Mouse (Mus musculus): Measurements from ENCODE around the gene Slx4ip. TPM values are rescaled to one million over a fixed set of nuclear protein-coding genes. Genes with fewer than 3 reads are reported as not detected.

The Slx4ip gene
- polyA plus RNA-seq, 1 experiment: 10.7 TPM

DNA sequence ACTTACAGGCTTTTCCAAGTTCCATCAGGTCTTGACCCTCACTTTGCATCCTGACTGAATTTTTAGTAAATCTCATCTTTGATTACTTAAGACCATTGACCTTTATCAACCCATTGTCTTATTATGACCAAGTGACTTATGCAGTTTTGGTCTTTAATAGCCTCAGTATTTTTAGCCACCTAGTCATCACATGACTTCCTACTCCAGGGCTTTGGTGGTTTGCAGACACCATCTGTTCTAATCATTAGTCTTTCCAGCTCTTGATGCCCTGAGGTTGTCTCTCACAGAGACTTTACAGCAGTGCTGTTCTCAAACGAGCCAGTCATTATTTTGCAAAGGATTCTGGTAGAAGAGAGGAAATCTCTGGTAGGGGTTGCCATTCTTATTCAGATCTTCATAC lies 121.0 kb downstream of the Slx4ip start:
- H3K27ac ChIP-seq (ENCODE audit: insufficient read depth, low read length): no peak overlapping the region
- H3K4me1 ChIP-seq (ENCODE audit: control insufficient read depth, insufficient read depth, low read length): no peaks in the 10 kb centered on the region
- TF ChIP-seq EP300 (IDR thresholded peaks at IDR 0.05; ENCODE audit: insufficient read depth, low read depth, low read length) (no peak), CTCF (IDR thresholded peaks at IDR 0.05; ENCODE audit: low read depth, low read length) (no peak), POLR2A (IDR thresholded peaks at IDR 0.05; ENCODE audit: insufficient read depth, low read length) (no peak)
- H3K36me3 ChIP-seq (ENCODE audit: control insufficient read depth, insufficient read depth, low read length, poor library complexity, severe bottlenecking): no peaks in the 10 kb centered on the region
- no peak overlapping the region for H3K9ac ChIP-seq (ENCODE audit: low read depth, poor library complexity, severe bottlenecking)
- H3K4me3 ChIP-seq (ENCODE audit: low read depth, low read length): no peak overlapping the region
- H3K9me3 ChIP-seq (replicated peaks; ENCODE audit: control insufficient read depth, insufficient read depth, low read length, poor library complexity, severe bottlenecking): no peaks in the 10 kb centered on the region
- no peaks in the 10 kb centered on the region for H3K27me3 ChIP-seq (ENCODE audit: control insufficient read depth, insufficient read depth, low read length, poor library complexity, severe bottlenecking)

- no peak overlapping the region for H3K27ac ChIP-seq (ENCODE audit: insufficient read depth, low read length)
- TF ChIP-seq CTCF (IDR thresholded peaks at IDR 0.05; ENCODE audit: low read depth, low read length): no peak
- TF ChIP-seq EP300 (IDR thresholded peaks at IDR 0.05; ENCODE audit: insufficient read depth, low read depth, low read length): no peak
- H3K9ac ChIP-seq (ENCODE audit: low read depth, poor library complexity, severe bottlenecking): no peak overlapping the region
- H3K4me1 ChIP-seq (ENCODE audit: control insufficient read depth, insufficient read depth, low read length): no peaks in the 10 kb centered on the region
- H3K4me3 ChIP-seq (ENCODE audit: low read depth, low read length): no peak overlapping the region
- H3K36me3 ChIP-seq (ENCODE audit: control insufficient read depth, insufficient read depth, low read length, poor library complexity, severe bottlenecking): no peaks in the 10 kb centered on the region
- no peaks in the 10 kb centered on the region for H3K27me3 ChIP-seq (ENCODE audit: control insufficient read depth, insufficient read depth, low read length, poor library complexity, severe bottlenecking)
- H3K9me3 ChIP-seq (replicated peaks; ENCODE audit: control insufficient read depth, insufficient read depth, low read length, poor library complexity, severe bottlenecking): no peaks in the 10 kb centered on the region
Observed at GRCm38 (mm10) chr2:137013151-137013550, 122.1 kb downstream of the Slx4ip start.

GRCm38 (mm10) chr2:137013811-137014350 lies 122.9 kb downstream of the Slx4ip start:
- no peak for TF ChIP-seq POLR2A (IDR thresholded peaks at IDR 0.05; ENCODE audit: insufficient read depth, low read length)
- no peak for TF ChIP-seq CTCF (IDR thresholded peaks at IDR 0.05; ENCODE audit: low read depth, low read length)
- TF ChIP-seq EP300 (IDR thresholded peaks at IDR 0.05; ENCODE audit: insufficient read depth, low read depth, low read length): no peak
- H3K27me3 ChIP-seq (ENCODE audit: control insufficient read depth, insufficient read depth, low read length, poor library complexity, severe bottlenecking): no peaks in the 10 kb centered on the region
- no peaks in the 10 kb centered on the region for H3K36me3 ChIP-seq (ENCODE audit: control insufficient read depth, insufficient read depth, low read length, poor library complexity, severe bottlenecking)
- no peak overlapping the region for H3K27ac ChIP-seq (ENCODE audit: insufficient read depth, low read length)
- no peaks in the 10 kb centered on the region for H3K9me3 ChIP-seq (replicated peaks; ENCODE audit: control insufficient read depth, insufficient read depth, low read length, poor library complexity, severe bottlenecking)
- no peaks in the 10 kb centered on the region for H3K4me1 ChIP-seq (ENCODE audit: control insufficient read depth, insufficient read depth, low read length)
- no peak overlapping the region for H3K9ac ChIP-seq (ENCODE audit: low read depth, poor library complexity, severe bottlenecking)
- no peak overlapping the region for H3K4me3 ChIP-seq (ENCODE audit: low read depth, low read length)

- no peak for TF ChIP-seq POLR2A (IDR thresholded peaks at IDR 0.05; ENCODE audit: insufficient read depth, low read length)
- no peak for TF ChIP-seq EP300 (IDR thresholded peaks at IDR 0.05; ENCODE audit: insufficient read depth, low read depth, low read length)
- TF ChIP-seq CTCF (IDR thresholded peaks at IDR 0.05; ENCODE audit: low read depth, low read length): no peak
- no peaks in the 10 kb centered on the region for H3K4me1 ChIP-seq (ENCODE audit: control insufficient read depth, insufficient read depth, low read length)
- H3K27me3 ChIP-seq (ENCODE audit: control insufficient read depth, insufficient read depth, low read length, poor library complexity, severe bottlenecking): no peaks in the 10 kb centered on the region
- H3K27ac ChIP-seq (ENCODE audit: insufficient read depth, low read length): no peak overlapping the region
- no peak overlapping the region for H3K4me3 ChIP-seq (ENCODE audit: low read depth, low read length)
- no peak overlapping the region for H3K9ac ChIP-seq (ENCODE audit: low read depth, poor library complexity, severe bottlenecking)
- no peaks in the 10 kb centered on the region for H3K36me3 ChIP-seq (ENCODE audit: control insufficient read depth, insufficient read depth, low read length, poor library complexity, severe bottlenecking)
- H3K9me3 ChIP-seq (replicated peaks; ENCODE audit: control insufficient read depth, insufficient read depth, low read length, poor library complexity, severe bottlenecking): no peaks in the 10 kb centered on the region
Observed at GRCm38 (mm10) chr2:137014423-137014822, 123.4 kb downstream of the Slx4ip start.

DNA sequence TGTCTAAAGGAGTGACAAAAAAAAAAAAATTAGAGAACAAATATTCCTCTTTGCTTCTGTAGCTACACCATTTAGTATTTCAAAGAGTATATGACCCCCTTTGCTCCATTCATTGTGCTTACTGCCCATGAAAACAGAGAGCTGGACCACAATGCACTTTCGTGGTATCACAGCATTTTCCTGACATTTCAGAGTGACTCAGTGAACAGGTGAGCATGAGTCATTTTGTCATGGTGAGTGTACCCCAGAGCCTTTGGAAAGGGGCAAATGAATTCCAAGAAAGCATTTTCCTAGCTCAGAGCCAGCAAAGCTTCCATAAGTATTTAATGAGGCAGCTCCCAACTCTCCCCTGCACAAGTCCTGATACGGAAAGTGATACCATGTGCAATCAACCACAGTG lies 153.1 kb downstream of the Slx4ip start:
- no peak for TF ChIP-seq CTCF (IDR thresholded peaks at IDR 0.05; ENCODE audit: low read depth, low read length)
- TF ChIP-seq POLR2A (IDR thresholded peaks at IDR 0.05; ENCODE audit: insufficient read depth, low read length): no peak
- TF ChIP-seq EP300 (IDR thresholded peaks at IDR 0.05; ENCODE audit: insufficient read depth, low read depth, low read length): no peak
- H3K27ac ChIP-seq (ENCODE audit: insufficient read depth, low read length): no peak overlapping the region
- no peak overlapping the region for H3K9ac ChIP-seq (ENCODE audit: low read depth, poor library complexity, severe bottlenecking)
- H3K36me3 ChIP-seq (ENCODE audit: control insufficient read depth, insufficient read depth, low read length, poor library complexity, severe bottlenecking): no peaks in the 10 kb centered on the region
- H3K27me3 ChIP-seq (ENCODE audit: control insufficient read depth, insufficient read depth, low read length, poor library complexity, severe bottlenecking): no peaks in the 10 kb centered on the region
- H3K4me3 ChIP-seq (ENCODE audit: low read depth, low read length): no peak overlapping the region
- no peaks in the 10 kb centered on the region for H3K9me3 ChIP-seq (replicated peaks; ENCODE audit: control insufficient read depth, insufficient read depth, low read length, poor library complexity, severe bottlenecking)
- no peaks in the 10 kb centered on the region for H3K4me1 ChIP-seq (ENCODE audit: control insufficient read depth, insufficient read depth, low read length)

DNA sequence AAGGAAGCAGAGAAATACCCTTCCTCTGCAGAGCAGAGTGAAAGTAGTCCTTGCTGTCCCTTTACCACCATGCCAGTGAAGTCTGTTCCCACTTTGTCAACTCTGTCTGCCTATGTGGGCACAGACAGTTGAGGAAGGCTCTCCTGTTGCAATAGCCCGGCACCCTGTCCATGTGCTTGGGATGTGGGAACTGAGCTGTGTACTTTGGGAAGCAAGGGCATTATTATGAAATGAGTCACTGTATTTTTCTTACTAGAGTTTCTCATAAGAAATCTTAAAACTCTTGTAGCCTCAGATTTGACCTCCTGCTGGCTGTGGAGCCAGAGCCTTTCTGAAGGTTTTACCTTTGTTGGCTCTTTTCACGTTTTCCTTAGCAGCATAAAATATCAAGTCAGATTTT lies 158.3 kb downstream of the Slx4ip start:
- Histone ChIP-seq H3K27me3 (ENCODE audit: control insufficient read depth, insufficient read depth, low read length, poor library complexity, severe bottlenecking) (no peaks in the 10 kb centered on the region), H3K27ac (ENCODE audit: insufficient read depth, low read length) (no peak overlapping the region), H3K9me3 (replicated peaks; ENCODE audit: control insufficient read depth, insufficient read depth, low read length, poor library complexity, severe bottlenecking) (no peaks in the 10 kb centered on the region), H3K9ac (ENCODE audit: low read depth, poor library complexity, severe bottlenecking) (no peak overlapping the region), H3K36me3 (ENCODE audit: control insufficient read depth, insufficient read depth, low read length, poor library complexity, severe bottlenecking) (no peaks in the 10 kb centered on the region), H3K4me1 (ENCODE audit: control insufficient read depth, insufficient read depth, low read length) (no peaks in the 10 kb centered on the region), H3K4me3 (ENCODE audit: low read depth, low read length) (no peak overlapping the region)
- TF ChIP-seq POLR2A (IDR thresholded peaks at IDR 0.05; ENCODE audit: insufficient read depth, low read length): no peak
- no peak for TF ChIP-seq CTCF (IDR thresholded peaks at IDR 0.05; ENCODE audit: low read depth, low read length)
- no peak for TF ChIP-seq EP300 (IDR thresholded peaks at IDR 0.05; ENCODE audit: insufficient read depth, low read depth, low read length)
